Mouse (Mus musculus) hindlimb bud, embryonic 11.5 days (tissue): ENCODE measurements around the gene Cxcl10.

Experiments
- DNase-seq: peaks from one replicate; pipeline ENCODE4 v3.0.0-alpha.2; 2012; ENCODE audit warnings: low read depth, low spot score; ENCODE audit errors: extremely low spot score

The Cxcl10 gene

DNA sequence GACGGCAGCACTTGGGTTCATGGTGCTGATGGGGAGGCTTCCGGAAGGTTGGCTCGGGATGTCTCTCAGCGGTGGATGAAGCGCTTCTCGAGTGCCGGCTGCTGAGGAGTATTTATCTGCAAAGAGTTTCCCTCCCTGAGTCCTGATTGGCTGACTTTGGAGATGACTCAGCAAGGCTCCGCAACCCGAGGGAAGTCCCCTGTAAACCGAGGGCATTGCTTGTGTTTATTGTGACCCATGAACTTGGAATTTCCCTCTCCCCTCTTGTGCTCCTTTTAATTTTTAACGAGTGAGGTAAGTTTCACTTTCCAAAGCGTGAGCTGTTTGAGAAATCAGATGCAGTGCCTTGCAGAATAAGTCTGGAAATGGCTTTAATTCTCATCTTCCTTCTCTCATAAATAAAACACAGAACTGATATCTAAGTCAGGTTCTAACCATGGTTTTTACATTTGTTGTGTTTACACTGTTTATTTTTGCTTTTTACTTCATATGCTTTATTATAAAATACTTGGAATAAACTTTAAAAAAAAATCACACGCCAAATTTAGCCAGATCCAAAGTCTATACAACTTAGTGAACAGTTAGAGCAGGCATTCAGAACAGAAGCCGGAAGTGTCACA is at the start of gene Cxcl10:
TSS of gene Cxcl10 (minus strand) at position 96 of the 620 bp plus-strand sequence.
- DNase-seq = no peak

DNA sequence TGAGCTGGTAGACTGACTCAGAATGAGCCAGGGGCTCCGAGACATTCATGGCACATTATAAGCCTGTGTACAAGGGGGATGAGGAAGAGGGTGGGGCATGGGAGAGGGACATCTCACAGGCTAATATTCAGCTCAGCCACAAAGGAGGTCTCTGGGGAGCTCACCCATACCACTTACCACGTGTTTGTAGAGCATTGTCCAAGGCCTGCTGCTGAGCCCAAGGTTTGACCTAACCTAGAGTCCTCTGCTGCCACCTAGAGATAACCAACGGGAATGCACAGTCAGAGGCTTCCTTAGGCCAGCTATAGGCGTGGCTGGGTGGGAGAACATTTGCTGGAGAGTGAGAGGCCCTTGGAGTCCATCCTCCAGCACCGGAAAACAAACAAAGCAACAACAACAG is 49.5 kb upstream of the Cxcl10 start:
- DNase-seq = peak; percentile 90

DNA sequence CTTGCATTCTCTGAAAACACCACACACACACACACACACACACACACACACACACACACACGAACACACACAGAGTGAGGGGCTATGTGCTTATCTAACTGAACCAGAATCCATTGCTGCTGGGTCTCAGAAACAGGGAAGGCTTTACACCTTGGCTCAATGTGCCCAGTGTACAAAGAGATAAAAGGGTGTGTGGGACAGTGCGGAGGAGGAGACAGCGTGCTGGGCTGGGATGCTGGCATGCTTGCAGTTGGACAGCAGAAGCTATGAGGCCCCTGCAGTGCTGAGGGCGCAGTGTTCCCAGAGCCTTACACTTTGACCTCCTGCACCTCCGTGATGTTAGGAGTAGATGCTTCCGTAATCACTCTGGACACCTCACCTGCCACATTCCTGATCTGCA is 47.8 kb upstream of the Cxcl10 start:
- DNase-seq = no peak

- DNase-seq = no peak
These were observed 47.1 kb upstream of the Cxcl10 start for GRCm38 (mm10) chr5:92395764-92396163.

GRCm38 (mm10) chr5:92393863-92394262 is 45.2 kb upstream of the Cxcl10 start:
- DNase-seq = no peak

- no peak for DNase-seq
These were observed 43.9 kb upstream of the Cxcl10 start for GRCm38 (mm10) chr5:92392542-92392941.

DNA sequence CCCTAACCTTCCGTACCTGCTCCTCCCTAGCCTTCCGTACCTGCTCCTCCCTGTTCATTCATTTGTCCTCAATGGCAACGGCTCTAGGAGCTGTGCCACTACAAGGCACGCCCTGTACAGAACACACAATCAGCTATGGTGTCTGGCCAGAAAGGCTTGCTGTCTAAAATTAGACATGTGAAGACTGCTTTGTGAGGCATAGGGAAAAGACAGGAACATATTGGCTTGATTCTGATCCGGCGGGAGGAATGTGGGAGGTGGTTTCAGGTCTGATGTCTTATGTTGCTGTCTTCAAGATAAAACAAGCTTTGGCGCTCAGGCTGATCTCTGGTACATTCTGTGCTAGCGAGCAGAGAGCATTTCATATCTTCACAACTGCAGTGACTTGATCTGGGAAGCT is 41.9 kb upstream of the Cxcl10 start:
- no peak for DNase-seq

DNA sequence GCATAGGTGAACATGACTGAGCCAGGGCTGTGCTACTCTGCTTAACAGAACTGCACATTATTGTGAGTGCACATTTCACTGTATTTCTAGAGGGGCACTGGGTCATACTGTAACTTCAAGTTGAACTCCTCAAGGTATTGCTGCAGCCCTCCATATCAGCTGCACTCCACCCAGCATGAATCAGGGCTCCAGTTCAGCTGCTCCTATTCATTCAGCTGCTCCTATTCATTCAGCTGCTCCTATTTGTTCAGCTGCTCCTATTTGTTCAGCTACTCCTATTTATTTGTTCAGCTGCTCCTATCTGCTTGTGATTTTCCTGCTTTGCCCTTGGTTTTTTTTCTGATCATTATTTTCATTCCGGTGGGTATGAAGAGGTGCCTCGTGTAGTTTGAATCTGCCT is 41.3 kb upstream of the Cxcl10 start:
- DNase-seq = no peak

DNA sequence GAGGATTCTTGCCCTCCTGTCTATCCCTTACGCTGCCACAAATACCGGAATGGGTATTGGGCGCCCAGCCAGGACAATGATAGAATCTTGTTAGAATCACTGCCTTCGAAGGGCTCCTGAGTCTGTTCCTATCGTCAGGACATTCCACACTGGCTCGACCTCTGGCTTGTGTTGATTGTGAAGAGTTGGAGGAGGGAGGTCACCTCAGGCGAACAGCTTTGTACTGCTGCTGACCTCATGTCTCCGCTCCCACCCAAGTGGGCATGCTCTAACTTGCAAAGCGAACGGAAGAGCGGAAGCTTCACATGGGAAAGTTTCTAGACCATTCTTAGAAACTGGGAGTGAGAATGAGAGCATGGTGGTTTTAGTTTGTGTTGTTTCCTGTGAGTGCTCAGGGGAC is 38.7 kb upstream of the Cxcl10 start:
- DNase-seq = no peak

DNA sequence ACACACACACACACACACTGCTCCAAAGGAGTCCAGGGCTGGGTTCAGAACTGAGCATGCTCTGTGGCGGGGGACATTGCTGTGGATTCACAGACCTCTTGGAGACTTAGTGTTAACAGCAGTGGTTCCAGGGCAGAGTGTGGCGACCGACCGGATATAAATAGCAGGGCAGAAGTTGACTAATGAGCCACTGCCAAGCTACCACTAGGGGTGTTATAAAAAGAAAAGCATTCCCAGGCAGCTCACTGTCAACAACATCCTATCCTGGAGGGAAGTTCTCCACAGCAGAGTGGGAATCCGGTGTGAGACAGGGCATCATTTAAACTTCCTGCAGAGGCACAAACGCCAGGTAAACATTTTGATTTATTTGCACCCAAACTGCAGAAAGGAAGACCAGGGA is 38.0 kb upstream of the Cxcl10 start:
- no peak for DNase-seq

DNA sequence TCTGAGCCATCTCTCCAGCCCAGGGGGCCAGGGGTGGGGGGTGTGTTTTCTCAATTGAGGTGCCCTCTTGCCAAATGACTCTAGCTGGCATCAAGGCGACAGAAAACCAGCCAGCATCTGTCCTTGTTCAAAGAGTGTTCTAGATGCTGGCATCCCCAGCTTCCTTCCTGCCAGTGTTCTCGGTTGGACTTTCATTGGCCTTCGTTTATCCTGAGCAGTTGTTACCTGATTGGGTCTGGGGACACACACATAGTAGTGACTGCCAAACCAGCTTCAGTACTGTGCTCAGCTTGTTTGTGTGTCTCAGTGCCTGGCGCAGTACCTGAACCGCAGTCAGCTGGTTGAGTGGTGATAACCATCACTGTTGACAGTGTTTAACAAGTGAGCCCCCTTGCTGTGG is 37.4 kb upstream of the Cxcl10 start:
- no peak for DNase-seq

DNA sequence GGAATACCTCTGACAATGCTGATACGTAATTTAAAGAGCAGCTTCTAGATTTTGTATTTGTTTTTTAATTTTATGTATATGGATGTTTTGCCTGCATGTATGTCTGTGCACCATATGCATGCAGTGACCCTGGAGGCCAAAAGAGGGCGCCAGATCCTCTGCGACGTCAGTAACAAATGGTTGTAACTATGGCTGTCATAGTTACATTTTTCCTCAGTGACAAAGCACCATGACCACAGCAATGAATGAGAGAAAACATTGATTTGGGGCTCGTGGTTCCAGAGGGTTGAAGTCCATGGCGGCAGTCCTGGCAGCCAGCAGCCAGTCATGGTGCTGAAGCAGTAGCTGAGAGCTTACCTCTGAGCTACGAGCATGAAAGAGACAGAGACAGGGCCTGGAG is 36.2 kb upstream of the Cxcl10 start:
- DNase-seq = no peak

DNA sequence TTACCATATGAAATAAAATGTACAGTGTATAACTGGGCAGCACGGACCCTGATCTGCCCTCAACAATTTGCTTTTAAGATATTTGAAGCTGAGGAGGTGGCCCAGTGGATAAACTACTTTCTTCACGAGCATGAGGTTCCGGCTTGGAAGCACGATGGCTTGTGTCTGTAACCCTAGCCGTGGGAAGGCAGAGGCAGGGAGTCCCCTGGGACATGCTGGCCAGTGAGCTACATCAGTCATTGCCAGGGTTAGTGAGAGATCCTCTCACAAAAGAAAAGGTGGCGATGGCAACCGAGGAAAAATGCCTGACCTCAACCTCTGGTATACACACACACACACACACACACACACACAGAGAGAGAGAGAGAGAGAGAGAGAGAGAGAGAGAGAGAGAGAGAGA is 35.1 kb upstream of the Cxcl10 start:
- no peak for DNase-seq

DNA sequence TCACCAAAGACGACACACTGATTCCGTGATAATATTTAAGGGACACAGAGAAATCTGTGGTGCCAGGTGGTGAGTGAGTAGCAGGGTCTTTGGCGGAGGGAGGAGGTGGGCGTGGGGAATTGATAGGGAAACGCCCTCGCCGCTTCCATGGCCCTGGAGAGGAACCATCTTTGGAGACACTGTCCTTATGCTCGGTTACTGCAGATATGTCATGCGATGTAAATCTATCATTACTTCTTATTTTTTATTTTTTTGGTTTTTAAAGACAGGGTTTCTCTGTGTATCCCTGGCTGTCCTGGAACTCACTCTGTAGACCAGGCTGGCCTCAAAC is 33.6 kb upstream of the Cxcl10 start:
- no peak for DNase-seq

GRCm38 (mm10) chr5:92381550-92382348 is 33.1 kb upstream of the Cxcl10 start:
- DNase-seq = peak; percentile 83

GRCm38 (mm10) chr5:92376795-92377405 is 28.2 kb upstream of the Cxcl10 start:
- no peak for DNase-seq

- no peak for DNase-seq
These were observed 26.7 kb upstream of the Cxcl10 start for GRCm38 (mm10) chr5:92375368-92375767.

- DNase-seq = no peak
These were observed 26.0 kb upstream of the Cxcl10 start for GRCm38 (mm10) chr5:92374721-92375142.

DNA sequence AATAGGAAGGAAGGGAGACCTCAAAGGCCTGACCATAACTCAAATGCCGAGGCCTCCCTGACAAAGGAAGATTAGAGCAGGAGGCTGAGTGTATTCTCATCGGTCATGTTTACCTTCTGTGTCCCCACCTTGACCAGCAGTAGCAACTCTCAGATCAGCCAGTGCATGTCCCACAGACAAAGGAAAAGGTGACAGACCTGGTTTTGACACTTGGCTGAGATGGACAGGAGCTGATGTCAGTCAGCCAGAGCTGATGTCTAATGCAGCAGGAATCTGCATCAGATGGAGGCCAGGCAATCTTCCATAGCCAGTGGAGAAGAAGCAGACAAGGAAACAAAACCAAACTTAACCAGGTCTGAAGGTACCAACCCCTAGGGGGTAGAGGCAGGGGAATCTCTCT is 23.9 kb upstream of the Cxcl10 start:
- DNase-seq = no peak

DNA sequence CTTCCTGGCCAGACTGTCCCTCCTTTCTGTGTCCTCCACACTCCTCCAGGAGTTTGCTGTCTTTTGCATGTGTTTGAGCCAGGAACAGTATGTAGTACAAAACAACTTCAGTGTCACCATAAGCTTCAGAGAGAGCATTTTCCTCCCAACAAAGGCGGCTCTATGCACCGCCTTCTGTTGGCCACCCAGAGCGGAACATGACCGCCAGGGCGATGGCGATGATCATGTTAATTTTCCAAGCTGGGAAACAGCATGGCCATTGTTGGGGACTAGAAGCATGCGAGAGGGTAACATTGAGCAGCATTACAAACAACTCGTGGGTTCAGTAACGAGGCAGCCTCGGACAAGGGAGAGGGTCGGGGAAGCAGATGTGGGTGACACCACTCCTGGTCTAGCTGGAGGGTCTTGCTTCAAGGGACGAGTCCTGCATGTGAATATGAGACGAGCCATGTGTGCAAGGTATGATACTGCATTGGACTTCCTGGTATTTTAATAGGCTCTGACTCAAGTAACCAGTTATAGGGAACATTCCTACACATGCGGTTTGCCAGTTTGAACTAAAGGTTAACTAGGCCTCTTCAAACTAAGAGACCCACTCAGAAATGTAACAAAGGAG is 22.8 kb upstream of the Cxcl10 start:
- no peak for DNase-seq

DNA sequence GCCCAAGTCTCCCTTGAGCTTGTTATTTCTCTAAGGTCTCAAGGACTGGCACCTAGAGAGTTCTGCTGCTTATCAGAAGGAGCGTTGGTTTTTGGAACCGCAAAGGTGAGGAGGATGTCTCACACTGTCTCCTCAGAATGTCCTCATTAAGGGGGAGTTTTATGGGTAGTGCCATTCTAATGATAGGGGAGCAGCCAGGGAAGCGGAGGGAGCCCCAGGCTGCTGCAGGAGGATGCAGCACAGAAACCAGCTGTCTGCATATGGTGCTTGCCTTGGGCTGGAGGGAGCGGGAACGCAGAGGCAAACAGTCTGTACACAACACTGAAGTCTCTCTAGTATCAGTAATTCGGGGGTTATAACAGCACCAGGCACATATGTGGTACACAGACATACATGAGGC is 22.2 kb upstream of the Cxcl10 start:
- no peak for DNase-seq

DNA sequence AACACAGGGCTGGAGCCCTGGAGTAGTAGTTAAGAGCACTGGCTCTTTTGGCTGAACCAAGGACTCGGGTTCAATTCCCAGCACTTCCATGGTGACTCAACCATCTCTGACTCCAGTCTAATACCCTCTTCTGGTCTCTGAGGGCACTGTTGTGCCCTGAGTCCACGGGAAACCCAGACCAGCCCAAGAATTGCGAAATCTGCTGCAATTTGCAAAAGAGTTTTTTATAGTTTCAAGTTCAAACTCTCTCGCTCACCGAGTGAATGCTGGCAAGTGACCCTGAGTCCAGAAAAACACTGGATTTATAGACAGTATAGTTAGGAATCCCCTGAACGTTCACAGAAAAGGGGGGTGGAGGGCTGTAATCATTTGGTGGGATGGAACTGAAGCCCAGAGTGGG is 21.7 kb upstream of the Cxcl10 start:
- DNase-seq = no peak
